Mouse (Mus musculus): Measurements from ENCODE around the gene Gm17124.
"Not testable (repeated sequence)": the region's sequence is repeated elsewhere in the genome, so short reads cannot be mapped to it uniquely, and the experiment has no call there.

The Gm17124 gene

DNA sequence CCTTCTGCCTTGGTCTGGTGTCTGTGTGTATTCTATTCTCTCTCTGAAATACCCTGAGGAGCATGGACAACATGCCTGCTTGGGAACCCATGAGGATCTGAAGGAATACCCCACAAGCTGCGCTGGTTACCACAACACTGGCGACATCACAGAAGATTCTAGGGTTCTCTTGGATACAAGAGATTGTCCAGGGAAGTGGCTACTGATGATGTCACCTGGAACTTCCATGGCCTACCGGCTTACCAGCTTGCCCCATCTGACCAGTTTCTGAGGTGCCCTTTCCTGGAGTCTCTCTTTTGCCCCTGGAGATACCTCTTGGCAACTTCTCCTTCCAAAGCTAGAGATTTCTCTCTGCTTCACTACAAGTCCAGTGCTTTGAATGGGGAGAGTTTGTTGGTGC, at the start of gene Gm17124:
Gene Gm17124 (minus strand): TSS at position 101 of the 400 bp plus-strand sequence.
- DNase-seq = not testable (repeated sequence)

DNA sequence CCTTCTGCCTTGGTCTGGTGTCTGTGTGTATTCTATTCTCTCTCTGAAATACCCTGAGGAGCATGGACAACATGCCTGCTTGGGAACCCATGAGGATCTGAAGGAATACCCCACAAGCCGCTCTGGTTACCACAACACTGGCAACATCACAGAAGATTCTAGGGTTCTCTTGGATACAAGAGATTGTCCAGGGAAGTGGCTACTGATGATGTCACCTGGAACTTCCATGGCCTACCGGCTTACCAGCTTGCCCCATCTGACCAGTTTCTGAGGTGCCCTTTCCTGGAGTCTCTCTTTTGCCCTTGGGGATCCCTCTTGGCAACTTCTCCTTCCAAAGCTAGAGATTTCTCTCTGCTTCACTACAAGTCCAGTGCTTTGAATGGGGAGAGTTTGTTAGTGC, 42.1 kb upstream of the Gm17124 start, which contains the start of gene Gm3633:
Gene Gm3633 (minus strand): TSS at position 101 of the 400 bp plus-strand sequence.
- not testable (repeated sequence) for DNase-seq

All from embryo, embryonic 11 days (tissue).